Mouse (Mus musculus): ENCODE data around the gene Ccdc142. TPM values are rescaled to one million over a fixed set of nuclear protein-coding genes. Genes with fewer than 3 reads are reported as not detected.

The Ccdc142 gene
- total RNA-seq, 2 experiments from 2014 or later = 1.3 to 1.5 TPM

DNA sequence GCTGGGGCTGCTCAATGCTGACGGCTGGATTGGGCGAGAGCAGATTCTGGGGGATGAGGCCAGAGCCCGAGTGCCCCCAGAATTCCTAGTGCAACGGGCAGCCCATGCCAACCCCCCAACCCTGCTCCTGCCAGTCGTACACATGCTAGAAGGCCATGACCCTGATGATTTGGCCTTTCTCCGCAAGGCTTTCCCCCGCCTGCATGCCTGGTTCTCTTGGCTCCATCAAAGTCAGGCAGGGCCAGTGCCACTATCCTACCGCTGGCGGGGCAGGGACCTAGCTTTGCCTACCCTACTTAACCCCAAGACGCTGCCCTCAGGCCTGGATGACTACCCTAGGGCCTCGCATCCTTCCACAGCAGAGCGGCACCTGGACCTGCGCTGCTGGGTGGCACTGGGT lies 16.2 kb downstream of the Ccdc142 start:
- no peak for DNase-seq

DNA sequence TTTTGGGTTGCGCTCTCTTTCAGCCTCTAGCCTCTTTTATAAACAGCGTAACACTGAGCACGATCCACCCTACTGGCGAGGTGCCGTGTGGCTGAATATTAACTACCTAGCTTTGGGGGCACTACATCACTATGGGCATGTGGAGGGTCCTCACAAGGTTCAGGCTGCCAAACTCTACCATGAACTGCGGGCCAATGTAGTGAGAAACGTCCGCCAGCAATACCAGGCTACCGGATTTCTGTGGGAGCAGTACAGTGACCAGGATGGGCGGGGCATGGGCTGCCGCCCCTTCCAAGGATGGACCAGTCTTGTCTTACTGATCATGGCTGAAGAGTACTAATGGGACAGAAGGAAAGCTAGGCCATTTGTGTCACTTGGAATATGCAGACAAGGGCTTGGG lies 17.0 kb downstream of the Ccdc142 start:
- no peak for DNase-seq

DNA sequence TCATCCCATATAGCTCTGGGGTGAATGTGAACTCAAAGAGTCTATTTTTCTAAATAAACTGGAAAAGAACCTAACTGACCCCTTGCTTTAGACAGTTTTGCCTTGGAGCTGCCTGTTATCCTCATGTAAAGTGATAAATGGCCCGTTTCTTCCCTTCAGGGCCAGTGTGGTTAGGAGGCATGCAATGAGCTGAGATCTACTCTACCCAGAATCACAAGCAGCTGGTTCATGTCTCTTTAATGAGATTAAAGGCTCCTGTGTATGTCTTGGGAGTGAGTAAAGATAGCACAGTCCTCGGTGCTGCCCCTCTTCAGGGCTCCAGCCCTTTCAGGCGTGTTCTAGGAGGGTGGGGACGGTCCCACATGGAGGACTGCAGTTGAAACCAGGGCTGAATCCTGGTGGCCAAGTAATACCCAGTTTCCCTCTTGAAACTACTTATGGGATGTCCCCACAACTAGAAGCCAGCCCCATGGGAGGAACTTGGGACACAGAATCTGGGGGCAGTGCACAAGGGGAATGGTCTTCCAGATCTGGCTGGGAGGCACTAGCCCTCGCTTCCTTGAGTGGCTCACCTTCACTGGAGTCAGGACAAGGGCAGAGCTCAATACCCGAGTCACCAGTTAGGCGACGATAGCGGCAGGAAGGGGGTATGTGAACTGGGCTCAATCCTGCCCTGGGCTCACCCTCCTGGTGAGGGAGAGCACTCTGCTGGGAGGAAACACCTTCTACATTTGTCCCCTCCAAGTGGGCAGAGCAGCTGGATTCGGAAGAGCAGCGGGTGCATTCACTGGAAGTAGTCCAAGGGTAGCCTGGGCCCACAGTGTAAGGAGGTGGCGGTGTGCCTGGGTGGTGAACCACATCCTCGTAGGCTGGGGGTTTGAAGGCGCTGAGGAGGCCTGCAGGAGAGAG lies 17.7 kb downstream of the Ccdc142 start:
- DNase-seq = peak in 1 of 2 experiments; percentile 2

DNA sequence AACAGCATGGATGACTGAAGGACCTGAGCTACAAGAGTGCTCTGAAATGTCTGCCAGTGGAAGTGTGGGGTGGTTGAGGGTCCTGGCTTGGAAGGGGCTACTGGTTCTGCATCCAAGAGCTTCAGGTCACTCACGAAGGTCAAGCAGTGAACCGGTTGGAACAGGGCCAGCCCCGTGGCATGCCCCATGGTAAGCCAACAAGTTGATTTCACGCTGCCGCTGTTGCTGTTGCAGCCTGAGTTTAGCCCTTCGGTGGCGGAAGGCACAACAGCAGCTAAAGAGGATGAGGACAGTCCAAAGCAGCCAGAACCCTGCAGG lies 18.3 kb downstream of the Ccdc142 start:
- no peak for DNase-seq

DNA sequence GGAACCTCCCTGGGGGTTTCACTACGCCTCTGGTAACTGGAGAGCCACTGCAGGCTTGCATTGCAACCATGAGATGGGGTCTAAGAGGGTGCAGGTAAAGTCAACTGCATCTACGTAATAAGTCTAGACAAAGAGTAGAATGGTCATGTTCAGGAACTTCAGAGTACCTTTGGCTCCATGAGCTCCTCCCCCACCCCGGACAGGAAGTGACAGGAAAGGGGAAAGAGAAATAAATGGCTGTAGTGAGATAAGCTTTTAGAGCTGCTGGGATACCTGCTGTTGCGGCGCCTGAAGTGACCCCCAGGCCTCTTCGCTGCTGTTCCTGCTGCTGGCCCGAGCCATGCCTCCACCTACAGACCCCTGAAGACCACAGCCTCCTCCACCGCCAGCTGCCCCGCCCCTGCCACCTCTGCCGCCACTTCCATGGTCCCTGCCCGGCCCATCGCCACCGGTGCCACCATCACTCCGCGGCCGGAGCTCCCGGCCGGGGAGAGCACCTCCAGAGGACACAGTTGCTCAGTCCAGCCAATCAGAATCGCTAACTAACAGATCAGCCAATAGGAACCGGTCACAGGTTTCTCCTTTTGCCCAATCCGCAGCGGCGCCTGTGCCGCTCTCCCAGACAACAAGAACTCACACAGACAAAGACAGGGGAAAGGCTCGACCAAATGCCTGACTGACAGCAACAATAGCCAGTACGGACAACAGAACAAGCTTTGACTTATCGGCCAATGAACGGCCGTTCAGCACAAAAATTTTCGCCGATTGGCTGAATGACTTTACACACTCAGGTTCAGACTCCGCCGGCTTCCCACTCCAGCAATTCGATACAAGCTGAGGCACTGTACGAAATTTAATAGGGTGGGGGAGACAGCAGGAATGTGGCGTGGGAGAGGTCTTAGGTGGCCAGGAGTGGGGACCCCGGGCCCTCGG lies 19.8 kb downstream of the Ccdc142 start, which contains the start of gene Wbp1:
TSS of gene Wbp1 (minus strand) at position 630 of the 933 bp plus-strand sequence.
- DNase-seq = peak; percentile 96 to 99

DNA sequence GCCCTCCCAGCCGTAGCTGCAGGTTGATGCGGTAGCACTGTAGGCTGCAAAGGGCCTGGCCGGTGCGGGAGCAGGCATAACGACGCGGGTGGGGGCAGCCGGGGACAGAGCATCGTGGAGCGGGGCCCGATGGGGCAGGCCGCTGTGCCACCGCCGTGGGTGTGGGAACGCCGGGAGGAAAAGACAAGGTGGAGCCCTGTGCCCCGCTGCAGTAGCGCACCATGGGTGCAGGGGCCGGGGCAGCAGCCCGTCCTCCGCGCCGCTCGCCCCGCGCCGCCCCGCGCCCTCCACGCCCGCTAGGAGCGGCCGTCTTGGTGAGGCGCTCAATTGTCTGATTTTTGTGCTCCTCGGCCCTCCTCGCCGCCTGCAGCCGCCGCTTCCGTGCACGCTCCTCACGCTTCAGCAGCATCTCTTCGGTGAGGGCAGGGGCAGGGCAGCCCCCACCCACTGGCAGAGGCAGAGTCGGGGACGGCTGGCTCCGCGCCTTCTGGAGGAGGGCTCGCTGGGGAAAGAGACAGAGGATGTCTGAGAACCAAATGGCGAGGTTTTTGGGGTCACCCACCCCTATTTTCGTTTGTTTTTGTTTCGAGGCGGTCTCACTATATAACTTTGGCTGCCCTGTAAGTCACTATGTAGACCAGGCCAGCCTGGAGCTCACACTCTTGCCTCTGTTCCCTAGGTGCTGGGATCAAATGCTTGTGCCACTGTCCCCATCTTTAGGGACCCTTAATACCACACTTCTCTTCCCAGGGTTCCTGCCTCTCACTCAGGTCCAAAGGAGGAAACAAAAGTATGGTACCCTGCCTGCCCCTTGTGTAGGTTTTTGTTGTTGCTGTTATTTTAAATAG lies 20.7 kb downstream of the Ccdc142 start:
- no peak for DNase-seq

DNA sequence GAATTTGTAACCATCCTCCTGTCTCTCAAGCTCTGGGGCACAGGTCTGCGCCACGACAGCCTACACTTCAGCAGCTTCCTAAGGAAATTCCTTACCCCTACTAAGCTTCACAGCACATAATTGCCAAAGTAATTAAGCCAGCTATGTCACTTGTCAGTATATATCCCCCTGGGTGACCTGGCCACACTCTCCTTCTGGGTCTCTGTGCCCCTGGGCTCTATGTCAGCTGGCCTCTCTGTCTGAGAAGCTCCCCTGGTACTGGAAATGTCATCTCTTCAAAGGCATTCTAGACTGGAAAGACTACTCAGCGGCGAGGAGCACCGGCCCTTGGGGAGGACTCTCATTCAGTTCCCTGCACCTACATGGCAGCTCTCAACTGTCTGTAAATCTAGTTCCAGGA lies 21.6 kb downstream of the Ccdc142 start:
- DNase-seq = no peak

DNA sequence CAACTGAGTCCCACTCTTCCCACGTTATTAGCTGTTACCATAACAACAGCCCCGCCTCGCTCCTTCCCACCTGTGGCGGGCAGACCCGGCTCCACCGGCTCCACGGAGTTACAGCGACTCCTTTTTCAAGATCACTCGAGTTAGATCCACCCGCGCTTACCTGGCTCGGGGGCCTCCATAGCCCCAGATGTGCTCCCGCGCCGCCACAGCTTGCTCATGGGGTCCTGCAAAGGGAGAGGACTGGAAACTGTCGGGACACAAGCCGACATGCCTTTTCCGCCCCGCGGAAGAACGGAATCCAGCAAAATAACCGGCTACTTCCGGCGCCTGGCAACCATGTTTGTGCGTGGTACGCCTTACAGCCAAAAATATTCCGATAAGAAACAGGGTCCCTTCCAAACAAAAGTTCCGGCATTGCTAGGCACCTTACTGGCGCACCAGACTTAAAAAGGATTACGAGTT lies 23.5 kb downstream of the Ccdc142 start:
- DNase-seq = peak; percentile 94 to 95

DNA sequence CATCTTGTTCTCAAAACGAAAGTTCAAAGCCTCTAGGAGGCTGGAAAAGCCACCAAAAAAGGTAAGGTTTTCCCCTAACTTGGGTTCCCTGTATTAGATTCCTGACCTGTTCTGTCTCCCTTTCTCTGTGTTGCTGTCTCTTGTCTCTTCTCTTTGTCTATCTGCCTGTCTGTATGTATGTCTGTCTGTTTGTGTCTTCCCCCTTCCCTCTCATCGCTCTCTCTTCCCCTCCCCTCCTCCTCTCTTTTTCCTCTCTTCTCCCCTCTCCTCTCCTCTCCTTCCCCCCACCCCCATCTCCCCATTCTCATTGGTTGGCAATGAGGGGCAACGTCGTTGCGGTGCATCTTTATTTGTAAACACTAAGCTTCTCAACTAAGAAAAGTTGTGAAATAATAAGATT lies 23.9 kb downstream of the Ccdc142 start, which contains the start of gene Ino80b:
TSS of gene Ino80b (minus strand) at position 101 of the 400 bp plus-strand sequence.
- no peak for DNase-seq

DNA sequence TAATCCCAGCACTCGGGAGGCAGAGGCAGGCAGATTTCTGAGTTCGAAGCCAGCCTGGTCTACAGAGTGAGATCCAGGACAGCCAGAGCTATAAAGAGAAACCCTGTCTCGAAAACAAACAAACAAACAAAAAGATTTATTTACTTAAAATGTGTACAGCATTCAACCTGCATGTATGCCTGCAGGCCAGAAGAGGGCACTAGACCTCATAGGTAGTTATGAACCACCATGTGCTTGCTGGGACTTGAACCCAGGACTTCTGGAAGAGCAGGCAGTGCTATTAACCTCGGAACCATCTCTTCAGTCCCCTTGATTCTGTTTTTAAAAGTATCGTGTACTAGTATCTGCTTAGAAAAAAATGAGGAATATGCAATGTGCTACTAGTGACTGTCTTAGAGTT lies 26.0 kb downstream of the Ccdc142 start:
- DNase-seq = no peak

DNA sequence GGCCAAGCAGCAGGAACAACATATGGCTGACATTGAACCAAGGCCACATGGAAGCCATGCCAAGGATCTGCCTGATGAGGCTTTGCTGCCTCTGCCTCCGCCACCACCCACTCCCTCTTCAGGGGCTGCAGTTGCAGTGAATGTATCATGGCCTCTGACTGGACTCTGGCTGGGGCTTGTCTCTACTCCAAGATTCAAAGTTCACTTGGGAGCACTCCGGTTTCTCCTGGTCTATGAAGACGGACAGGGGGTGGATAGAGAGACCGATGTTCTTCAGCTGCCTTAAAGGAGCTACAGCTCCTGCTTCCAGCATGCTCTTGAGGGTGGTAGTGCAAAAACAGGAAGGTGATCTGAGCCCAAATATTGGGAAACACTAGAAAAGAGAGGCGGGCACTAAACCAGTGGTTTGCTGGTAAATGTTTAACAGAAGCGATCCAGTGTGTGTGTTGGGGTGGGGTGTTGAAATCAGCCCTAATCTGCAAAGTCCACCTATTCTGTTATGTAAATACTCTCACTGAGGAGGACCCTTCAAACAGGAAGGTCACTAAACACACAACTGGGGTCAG lies 30.2 kb downstream of the Ccdc142 start:
- no peak for DNase-seq

DNA sequence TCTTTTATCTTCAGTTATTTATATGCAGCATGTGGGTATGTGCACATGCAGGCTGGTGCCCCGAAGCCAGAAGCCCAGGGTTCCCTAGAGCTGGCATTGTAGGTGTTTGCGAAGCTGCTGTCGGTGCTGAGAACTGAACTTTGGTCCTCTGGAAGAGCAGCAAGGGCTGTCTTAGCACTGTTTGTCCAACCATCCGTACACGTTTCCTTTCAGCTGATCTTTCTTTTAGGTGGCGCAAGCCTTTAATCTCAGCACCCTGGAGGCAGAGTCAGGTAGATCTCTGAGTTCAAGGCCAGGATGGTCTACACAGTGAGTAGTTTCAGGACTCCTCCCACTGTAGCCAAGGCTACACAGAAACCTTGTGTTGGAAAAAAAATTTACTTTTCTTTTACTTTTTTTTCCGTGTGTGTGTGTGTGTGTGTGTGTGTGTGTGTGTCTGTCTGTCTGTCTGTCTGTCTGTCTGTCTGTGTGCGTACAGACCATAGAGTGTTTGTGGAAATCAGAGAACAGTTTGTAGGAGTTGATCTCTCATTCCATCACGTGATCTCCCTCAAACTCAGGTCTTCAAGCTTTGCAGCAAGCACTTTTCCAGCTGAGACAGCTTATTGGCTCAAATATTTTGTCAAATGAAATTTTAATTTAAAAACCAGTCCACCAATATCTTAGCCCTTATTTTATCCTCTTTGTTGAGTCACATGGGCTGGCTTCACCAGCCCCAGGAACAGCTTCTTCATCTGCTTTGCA lies 30.9 kb downstream of the Ccdc142 start:
- no peak for DNase-seq

DNA sequence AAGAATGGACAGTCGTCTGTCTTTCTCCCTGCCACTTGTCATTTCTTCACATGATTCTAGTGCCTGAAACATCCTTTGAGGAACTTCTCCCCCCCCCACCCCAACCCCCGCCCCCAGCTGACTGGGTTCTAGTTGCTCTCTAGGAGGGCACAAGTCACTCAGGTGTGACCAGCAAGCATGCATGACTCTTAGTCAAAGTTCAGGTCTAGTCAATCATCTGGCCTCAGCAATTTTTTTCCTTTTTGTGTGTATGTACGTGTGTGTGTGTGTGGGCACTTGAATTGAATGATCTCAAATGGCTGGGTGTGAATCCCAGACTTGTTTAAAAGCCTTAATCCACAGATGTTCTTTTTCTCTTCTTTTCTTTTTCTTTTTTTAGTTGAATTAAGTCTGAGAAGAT lies 32.8 kb downstream of the Ccdc142 start:
- DNase-seq = no peak

DNA sequence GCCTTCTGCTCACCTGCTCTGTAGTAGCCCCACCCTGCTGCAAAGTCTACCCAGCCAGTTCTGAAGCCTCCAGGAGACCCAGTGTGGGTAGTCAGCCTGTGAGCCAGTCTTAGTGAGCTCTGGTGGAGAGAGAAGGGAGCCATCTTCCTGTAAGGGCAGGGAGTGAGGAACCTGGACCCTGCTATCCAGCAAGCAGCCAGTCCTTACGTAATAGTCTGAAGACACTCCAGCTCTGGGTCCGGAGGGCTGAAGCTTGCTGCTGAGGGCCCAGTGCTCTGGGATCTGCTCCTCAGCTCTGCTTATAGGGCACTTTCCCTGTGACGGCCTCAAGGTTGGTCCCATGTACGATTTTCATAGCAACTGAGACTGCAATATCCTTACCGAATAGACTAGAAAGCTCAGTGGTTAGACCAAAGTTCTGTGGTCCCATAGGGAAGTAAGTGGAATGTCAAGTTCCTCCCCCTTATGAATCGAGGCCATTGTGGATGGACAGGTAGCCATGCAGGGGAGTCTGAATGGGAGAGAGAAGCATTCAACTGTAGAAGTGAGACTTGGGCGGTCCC lies 33.6 kb downstream of the Ccdc142 start, which contains the start of gene Rtkn:
TSS of gene Rtkn (plus strand) at position 513 of the 563 bp plus-strand sequence.
- DNase-seq = no peak

DNA sequence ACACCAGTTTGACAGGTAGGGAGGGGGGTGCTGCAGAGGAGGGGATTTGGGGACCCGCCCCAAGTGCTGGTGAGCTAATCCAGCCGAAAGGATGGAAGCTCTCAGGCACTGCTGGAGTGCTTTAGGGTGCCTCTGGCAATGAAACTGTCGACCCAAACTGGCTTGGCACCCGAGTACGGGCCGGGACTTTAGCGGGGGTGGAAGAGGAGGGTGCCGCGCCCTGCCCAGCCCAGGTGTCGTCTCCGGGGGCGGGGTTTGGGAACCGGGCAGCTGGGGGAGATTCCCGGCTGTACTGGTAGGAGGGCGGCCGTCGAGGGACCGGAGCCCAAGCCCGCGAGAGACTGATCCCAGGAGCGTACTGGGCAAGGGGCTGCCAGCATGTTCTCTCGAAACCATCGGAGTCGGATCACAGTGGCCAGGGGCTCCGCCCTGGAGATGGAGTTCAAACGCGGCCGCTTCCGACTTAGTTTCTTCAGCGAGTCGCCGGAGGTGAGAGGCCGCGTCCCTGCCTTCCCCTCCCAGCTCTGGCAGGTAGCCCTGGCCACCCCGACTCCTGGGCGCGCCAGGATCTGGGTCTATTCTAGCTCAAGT lies 34.3 kb downstream of the Ccdc142 start:
- DNase-seq = peak; percentile 42 to 59

DNA sequence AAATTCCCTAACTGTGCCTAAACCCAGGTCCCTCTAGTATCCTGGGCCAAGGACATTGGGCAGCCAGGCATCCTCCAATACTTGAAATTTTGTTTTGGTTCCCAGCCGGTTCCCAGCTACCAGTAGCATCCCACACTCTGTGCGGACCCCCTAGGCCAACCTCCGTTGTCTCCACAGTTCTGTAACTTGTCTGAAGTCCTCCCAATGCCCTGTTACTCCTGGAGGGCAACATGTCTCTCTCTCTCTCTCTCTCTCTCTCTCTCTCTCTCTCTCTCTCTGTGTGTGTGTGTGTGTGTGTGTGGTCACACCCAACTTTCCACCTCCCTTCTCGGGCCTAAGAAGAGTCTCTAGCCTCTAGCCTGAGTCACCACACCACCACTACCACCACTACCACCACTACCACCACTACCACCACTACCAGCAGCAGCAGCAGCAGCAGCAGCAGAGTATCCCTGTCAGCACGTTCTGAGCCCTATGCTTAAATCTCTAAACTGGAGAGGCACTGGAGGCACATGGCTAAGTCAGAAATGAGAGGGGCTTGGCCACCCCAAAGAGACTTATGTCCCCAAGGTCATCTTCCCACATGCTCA lies 35.0 kb downstream of the Ccdc142 start:
- no peak for DNase-seq

DNA sequence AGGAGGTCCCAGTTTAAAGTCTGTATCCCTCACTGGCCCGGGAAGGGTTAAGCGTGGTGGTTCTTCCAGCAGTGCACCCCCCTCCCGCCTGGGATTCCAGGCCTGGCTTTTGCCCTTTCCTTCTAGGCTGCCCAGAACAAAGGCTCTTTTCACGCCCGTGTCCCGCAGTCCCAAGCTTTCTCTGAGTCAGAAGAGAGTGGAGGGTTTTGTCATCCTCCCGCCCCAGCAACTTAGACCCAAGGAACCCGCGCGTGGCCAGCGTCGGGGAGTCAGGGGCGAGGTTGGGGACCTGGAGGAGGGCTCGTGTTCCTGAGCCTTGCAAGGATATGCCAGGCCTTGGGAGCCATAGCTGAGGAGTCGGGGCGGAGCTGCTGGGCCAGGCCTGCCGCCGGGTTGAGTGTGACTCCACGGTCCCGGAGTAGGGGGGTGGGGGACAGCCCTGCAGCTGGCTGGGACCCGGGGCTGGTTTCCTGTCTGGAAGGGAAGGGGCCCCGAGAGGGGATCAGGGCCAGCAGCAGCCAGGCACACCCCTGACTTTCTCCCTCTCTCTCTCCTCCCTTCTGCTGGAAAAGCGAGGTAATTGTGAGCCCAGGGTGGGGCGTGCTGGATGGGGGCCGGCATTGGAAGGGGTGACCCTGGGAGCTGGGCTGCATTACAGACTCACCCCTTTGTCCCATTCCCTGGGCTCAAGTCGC lies 35.6 kb downstream of the Ccdc142 start:
- peak; percentile 81 to 82 for DNase-seq

DNA sequence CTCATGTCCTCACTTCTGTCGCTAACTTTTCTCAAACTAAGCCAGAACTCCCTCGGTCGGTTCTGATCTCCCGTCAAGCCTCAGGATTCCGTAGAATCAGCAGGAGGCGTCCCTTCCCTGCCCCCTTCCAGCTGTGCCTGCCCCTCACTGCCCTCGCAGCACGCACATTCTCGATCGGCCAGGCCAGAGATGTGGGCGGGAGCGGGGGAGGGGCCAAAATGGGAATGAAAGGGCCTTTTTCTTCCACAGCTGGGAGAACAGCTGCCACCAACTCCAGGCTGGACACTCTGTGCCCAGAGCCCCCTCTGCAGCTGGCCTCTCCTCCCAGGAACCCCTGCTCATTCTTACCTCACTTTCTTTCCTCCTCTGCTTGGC lies 36.2 kb downstream of the Ccdc142 start:
- DNase-seq = peak; percentile 94

DNA sequence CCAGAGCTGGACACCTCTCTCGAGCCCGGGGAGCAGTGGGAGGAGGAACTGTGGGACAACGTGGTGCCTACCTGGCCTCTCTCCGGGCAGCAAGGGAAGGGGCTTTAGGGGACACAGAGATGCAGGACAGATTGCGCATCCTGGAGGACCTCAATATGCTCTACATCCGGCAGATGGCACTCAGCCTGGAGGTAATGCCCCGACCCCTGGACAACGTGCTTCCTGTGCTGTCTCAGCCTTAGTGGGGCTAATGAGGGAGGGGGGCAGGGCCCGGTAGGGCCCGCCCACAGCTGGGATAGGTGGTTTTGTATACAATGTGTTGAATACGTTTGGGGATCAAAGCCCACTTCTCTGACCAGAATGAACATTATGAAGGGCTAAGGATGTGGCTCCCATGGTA lies 36.7 kb downstream of the Ccdc142 start:
- peak in 1 of 2 experiments; percentile 38 for DNase-seq

All from heart, adult 18-20 months (tissue).